Mouse (Mus musculus) ES-E14 (cell line): ENCODE measurements at regions not wholly inside any gene's neighbourhood (a gene's known extent, or its start where the extent isn't known, plus 50 kb on each side); places are given as distances from the start of the nearest gene placed in this dataset.
A peak's percentile ranks its signal among the peaks of the same experiment; 100 is the strongest.

ENCODE experiments used
- CHD2 ChIP-seq: IDR thresholded peaks from 2 replicates; pipeline ENCODE4 v1.6.1; 2014; ENCODE audit warnings: mild to moderate bottlenecking, low read depth, low read length, inconsistent platforms
- MAFK ChIP-seq: IDR thresholded peaks from 2 replicates; pipeline ENCODE4 v1.6.1; 2014; ENCODE audit warnings: mild to moderate bottlenecking, low read depth, low read length, inconsistent platforms; ENCODE audit not compliant: insufficient read depth
- ZC3H11A ChIP-seq: IDR thresholded peaks from 2 replicates; pipeline ENCODE4 v1.6.1; 2012; ENCODE audit warnings: low read depth, mild to moderate bottlenecking, inconsistent platforms, low read length, borderline replicate concordance
- ZNF384 ChIP-seq: IDR thresholded peaks from 2 replicates; pipeline ENCODE4 v1.6.1; 2012; ENCODE audit warnings: low read depth, low read length, inconsistent platforms

GRCm38 (mm10) chr9:102413631-102414030 is 59.1 kb upstream of the Ephb1 start:
- TF ChIP-seq MAFK: no peak
- no peak for TF ChIP-seq CHD2
- peak; percentile 12; the same call in 1 of the 2 replicates for TF ChIP-seq ZC3H11A
- TF ChIP-seq ZNF384: no peak
